8 mouse cellular contexts compared by ENCODE assay signal in the genomic region with DNA sequence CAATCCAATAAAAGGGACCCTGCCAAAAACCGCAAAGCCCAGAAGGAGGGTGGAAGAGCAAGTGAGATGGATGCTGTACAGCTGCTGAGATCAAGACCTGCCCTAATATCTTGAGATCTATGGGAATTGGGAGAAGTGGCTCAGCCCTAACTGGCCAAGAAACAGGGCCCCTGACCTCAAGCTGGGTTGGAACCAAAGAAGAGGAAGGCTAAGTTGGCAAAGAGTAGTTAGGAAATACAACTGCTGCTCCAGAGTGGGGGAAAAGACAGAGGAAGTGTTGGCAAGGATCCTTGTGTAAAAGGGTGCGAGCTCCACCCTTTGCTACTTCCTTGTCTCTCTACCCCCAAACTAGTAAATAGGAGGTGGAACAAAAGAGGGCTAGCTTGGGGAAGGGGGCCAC. TPM values are rescaled to one million over a fixed set of nuclear protein-coding genes. Genes with fewer than 3 reads are reported as not detected.
A peak's percentile ranks its signal among the peaks of the same experiment; 100 is the strongest.
DNase-seq lines count a peak whose midpoint lies in the region; ATAC-seq lines count a peak whose summit lies in the region.

No protein-coding gene starts in this region.

- no peak overlapping the region for H3K27ac ChIP-seq in forebrain, embryonic 12.5 days

- ATAC-seq in forebrain, embryonic 12.5 days (ENCODE audit: low FRiP score): no peak
- peak; percentile 22 for ATAC-seq in megakaryocyte progenitor cell, adult 5-6 weeks (replicated peaks; ENCODE audit: poor library complexity)

- H3K27me3 ChIP-seq in forebrain, embryonic 12.5 days: no peaks in the 10 kb centered on the region

- H3K4me3 ChIP-seq in forebrain, embryonic 12.5 days (replicated peaks): peak overlapping the region; percentile 56

- H3K36me3 ChIP-seq in forebrain, embryonic 12.5 days (replicated peaks): peaks cover 49% of the 10 kb centered on the region

- H3K9me3 ChIP-seq in forebrain, embryonic 12.5 days: no peaks in the 10 kb centered on the region

- H3K9ac ChIP-seq in forebrain, embryonic 12.5 days: peak overlapping the region; percentile 68; the same call in 1 of the 2 replicates

- 97% methylated on average over 2 of the region's 2 CpGs for WGBS in forebrain, embryonic 12.5 days

- H3K4me1 ChIP-seq in forebrain, embryonic 12.5 days: peaks cover 11% of the 10 kb centered on the region

- intact Hi-C loops in left cerebral cortex, postnatal 36 days (cut with DNase I): loop anchor here (5.0 to 10.0 kb wide), 2 partner anchors 121 to 279 kb away; a partner anchor contains a TSS

- peak overlapping the region; percentile 65 for H3K4me2 ChIP-seq in forebrain, embryonic 12.5 days

- peak; percentile 60 for DNase-seq in adipocyte (ENCODE audit: low spot score)
- peak; percentile 41 for DNase-seq in kidney, postnatal 14 days
- no peak for DNase-seq in ovary, postnatal 10 days (ENCODE audit: low spot score)
- DNase-seq in thymus, adult 18-20 months: no peak
- DNase-seq in cerebellum, adult 11-12 months: no peak
- DNase-seq in left cerebral cortex, postnatal 36 days (ENCODE audit: low spot score in 2 of 2): no peak

RNA-seq across cellular contexts. Expression of a gene that starts 6.2 kb away (rescaled TPM):
- 198 and 216 TPM in 2 replicates for polyA plus RNA-seq in forebrain, embryonic 12.5 days (2016; fragmentation: Nextera tagmentation; extraction: Ambion mirVana)
- 158 and 196 TPM in 2 replicates for total RNA-seq in megakaryocyte progenitor cell, adult 5-6 weeks (2015)
- total RNA-seq in megakaryocyte progenitor cell, adult 5-6 weeks (2017): 495 and 504 TPM in 2 replicates
- 10 to 100 TPM; 57.5 to 74.0 TPM for total RNA-seq in left cerebral cortex, postnatal 36 days (2021)

RNA-seq across cellular contexts. Expression of a gene that starts 11.1 kb away (rescaled TPM):
- polyA plus RNA-seq in forebrain, embryonic 12.5 days (2016; fragmentation: Nextera tagmentation; extraction: Ambion mirVana): 20.5 and 23.5 TPM in 2 replicates
- 77.1 and 82.8 TPM in 2 replicates for total RNA-seq in megakaryocyte progenitor cell, adult 5-6 weeks (2015)
- 86.7 and 91.7 TPM in 2 replicates for total RNA-seq in megakaryocyte progenitor cell, adult 5-6 weeks (2017)
- 10 to 100 TPM; 33.6 to 39.0 TPM for total RNA-seq in left cerebral cortex, postnatal 36 days (2021)

RNA-seq across cellular contexts. Expression of a gene that starts 27.2 kb away (rescaled TPM):
- 555 and 564 TPM in 2 replicates for polyA plus RNA-seq in forebrain, embryonic 12.5 days (2016; fragmentation: Nextera tagmentation; extraction: Ambion mirVana)
- 3,920 and 4,047 TPM in 2 replicates for total RNA-seq in megakaryocyte progenitor cell, adult 5-6 weeks (2015)
- 1,333 and 1,759 TPM in 2 replicates for total RNA-seq in megakaryocyte progenitor cell, adult 5-6 weeks (2017)
- 100 to 1,000 TPM; 182 to 197 TPM for total RNA-seq in left cerebral cortex, postnatal 36 days (2021)

RNA-seq across cellular contexts. Expression of a gene that starts 38.3 kb away (rescaled TPM):
- 81.6 and 84.3 TPM in 2 replicates for polyA plus RNA-seq in forebrain, embryonic 12.5 days (2016; fragmentation: Nextera tagmentation; extraction: Ambion mirVana)
- 44.5 and 53.5 TPM in 2 replicates for total RNA-seq in megakaryocyte progenitor cell, adult 5-6 weeks (2015)
- 25.8 and 31.0 TPM in 2 replicates for total RNA-seq in megakaryocyte progenitor cell, adult 5-6 weeks (2017)
- 10 to 100 TPM; 49.7 to 64.0 TPM for total RNA-seq in left cerebral cortex, postnatal 36 days (2021)

RNA-seq across cellular contexts. Expression of a gene that starts 38.7 kb away (rescaled TPM):
- 5.0 TPM in 2 replicates for polyA plus RNA-seq in forebrain, embryonic 12.5 days (2016; fragmentation: Nextera tagmentation; extraction: Ambion mirVana)
- 21.2 and 24.5 TPM in 2 replicates for total RNA-seq in megakaryocyte progenitor cell, adult 5-6 weeks (2015)
- 7.1 and 17.4 TPM in 2 replicates for total RNA-seq in megakaryocyte progenitor cell, adult 5-6 weeks (2017)
- 1 to 10 TPM; 2.0 to 2.3 TPM for total RNA-seq in left cerebral cortex, postnatal 36 days (2021)

Comparison
In these comparisons a context has a peak if more than half of its experiments do, and no peak if none do; other contexts are left out.
1. DNase-seq: peak in adipocyte (single experiment) and kidney, postnatal 14 days (single experiment); none in ovary, postnatal 10 days (single experiment), thymus, adult 18-20 months (0 of 2), cerebellum, adult 11-12 months (single experiment) and left cerebral cortex, postnatal 36 days (0 of 2).
2. RNA of a gene that starts 27.2 kb away (total RNA-seq): 1,333 to 4,047 TPM in megakaryocyte progenitor cell, adult 5-6 weeks; 182 to 197 TPM in left cerebral cortex, postnatal 36 days; every median in the first group is over 4 times any median in the second.